Mouse (Mus musculus) cerebellum, postnatal 25 days (tissue): ENCODE results near the gene Nupr1.

Experiments used
- DNase-seq, 2 experiments: peaks; one replicate each; pipeline ENCODE4 v3.0.0; 2021; ENCODE audit warnings: mixed read lengths in 2 of 2

The Nupr1 gene

DNA sequence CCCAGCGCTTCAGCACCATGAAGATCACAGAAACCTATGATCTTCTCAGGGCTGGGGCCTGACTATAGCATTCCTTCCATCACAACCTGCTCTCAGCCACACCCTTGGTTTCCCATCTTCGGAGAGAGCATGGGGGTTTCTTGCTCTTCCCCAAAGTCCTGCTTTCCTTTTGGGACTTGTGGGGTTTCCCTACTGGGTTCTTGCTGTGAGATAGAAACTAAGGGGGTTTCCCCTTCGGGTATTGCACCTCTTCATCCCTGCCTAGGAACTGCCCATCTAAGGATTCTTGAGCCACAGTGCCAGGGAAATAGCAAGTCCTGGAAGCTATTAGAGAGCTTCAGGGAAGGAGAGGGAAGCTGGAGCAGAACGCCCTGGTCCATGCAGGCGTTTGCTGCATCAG lies 34.8 kb downstream of the Nupr1 start:
- DNase-seq: no peak

- DNase-seq: no peak
Observed at GRCm38 (mm10) chr7:126594862-126595561, 35.6 kb downstream of the Nupr1 start, which contains the start of gene Il27. Gene Il27 (minus strand): TSS chr7:126594941.

DNA sequence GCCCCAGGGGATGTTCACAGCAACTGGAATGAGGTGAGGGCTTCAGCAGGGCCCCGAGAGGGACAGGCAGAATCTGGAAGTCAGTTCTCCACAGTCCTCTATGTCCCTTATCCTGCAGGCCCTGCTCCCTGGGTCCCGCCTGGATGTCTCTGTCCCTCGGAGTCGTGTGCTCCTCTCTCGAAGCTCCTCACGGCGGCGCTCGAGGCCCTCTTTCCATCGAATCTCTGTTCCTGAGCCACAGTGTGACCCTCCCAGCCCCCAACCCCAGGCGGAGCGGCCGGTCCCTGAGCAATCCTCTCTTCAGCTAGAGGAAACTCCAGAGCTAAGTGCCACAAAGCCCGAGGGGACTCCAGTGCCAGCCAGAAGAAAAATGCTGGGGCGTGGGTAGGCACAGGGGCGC lies 42.9 kb downstream of the Nupr1 start:
- DNase-seq: peak; percentile 38 to 63

DNA sequence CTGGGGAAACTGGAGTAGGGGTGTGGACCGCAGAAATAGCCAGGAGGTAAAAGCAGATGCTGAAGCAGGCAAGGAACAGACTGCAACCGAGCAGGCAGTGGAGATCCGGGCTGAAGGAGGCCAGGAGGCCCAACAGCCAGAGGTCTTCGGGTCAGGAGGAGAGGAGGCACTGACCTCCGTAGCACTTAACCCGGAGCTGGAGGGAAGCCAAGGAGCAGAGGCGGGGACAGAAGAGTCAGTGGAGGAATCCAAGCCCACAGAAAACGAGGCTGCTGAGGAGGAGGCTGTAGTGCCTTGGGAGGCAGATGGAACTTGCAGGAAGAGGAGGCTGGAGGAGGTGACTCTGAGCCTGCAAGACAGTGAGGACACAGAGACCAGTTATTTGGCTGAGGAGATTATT lies 43.8 kb downstream of the Nupr1 start:
- no peak for DNase-seq

GRCm38 (mm10) chr7:126585717-126586116 lies 44.9 kb downstream of the Nupr1 start, which contains the start of gene Cln3:
Gene Cln3 (minus strand): TSS chr7:126585817.
- no peak for DNase-seq

GRCm38 (mm10) chr7:126584506-126584977 lies 46.1 kb downstream of the Nupr1 start, which contains the start of gene Apobr:
Gene Apobr (plus strand): TSS chr7:126584942.
- no peak for DNase-seq

DNA sequence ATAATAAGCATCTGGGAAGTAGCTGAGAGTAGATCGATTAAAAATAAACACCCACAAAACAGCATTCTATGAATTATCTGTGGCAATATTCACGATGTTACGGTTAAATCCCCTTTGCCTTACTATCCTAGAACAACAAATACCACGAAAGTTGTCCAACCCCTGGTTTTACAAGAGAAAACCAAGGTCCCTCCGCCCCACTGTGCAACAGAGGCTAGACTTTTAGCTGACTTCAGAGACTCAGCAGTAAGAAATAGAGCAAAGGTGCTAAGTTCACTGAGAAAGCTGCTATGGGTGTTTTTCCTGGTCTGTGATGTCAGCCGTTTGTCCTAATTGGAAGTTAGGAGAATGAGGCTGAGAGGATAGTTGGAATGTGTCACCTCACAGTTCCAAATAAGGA lies 46.9 kb downstream of the Nupr1 start:
- no peak for DNase-seq

DNA sequence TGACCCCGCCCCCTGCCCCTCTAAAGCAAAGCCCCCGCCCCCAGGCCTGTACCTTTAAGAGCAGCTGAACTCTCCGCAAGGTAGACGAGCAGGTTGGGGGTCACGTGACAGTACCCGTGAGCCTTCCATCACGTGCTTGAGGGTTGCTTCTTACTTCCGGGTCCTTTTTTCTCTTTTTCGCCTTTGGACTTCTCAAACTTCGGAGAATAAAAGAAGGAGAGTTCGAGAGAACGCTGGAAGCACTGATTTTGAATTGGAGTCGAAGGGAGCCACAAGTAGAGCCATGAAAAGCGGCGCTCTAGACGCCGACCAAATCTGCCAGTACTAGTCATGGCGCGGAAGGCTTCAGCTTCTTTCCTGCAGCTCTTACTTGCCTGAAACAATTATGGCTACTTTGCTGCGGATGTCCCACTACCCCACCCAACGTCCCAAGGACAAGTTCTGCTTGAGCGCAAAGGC lies 47.4 kb downstream of the Nupr1 start:
- DNase-seq: peak; percentile 89 to 93

DNA sequence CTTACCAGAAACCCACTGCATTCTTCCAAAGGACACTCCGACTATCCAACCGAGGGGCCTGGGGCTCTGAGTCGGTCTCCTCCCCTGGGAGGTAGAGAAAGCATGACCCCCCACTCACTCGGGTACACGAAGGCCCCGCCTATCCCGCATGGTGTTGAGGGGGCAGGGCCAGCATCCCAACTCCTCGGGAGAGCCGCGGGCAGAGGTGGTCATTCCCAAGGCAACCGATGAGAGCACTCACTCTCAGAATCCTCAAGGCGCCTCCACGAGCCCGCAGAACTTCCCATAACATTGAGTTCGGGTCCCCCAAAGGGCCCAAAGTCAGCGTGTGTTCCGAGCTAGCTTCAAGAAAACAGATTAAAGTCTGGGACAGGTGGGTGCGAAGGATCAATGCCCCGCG lies 47.9 kb downstream of the Nupr1 start:
- peak in 1 of 2 experiments; percentile 57 for DNase-seq

- no peak for DNase-seq
Observed at GRCm38 (mm10) chr7:126581661-126582060, 49.0 kb downstream of the Nupr1 start.

- DNase-seq: peak; percentile 41 to 66
Observed at GRCm38 (mm10) chr7:126579172-126579571, 51.5 kb downstream of the Nupr1 start.

- peak; percentile 23 to 55 for DNase-seq
Observed at GRCm38 (mm10) chr7:126576946-126577345, 53.7 kb downstream of the Nupr1 start.
